Mouse (Mus musculus) E14TG2a.4 (cell line): ENCODE data around the gene Ppie.
A peak's percentile ranks its signal among the peaks of the same experiment; 100 is the strongest.

ENCODE experiments used
- CTCF ChIP-seq: conservative IDR thresholded peaks from 2 replicates; pipeline ENCODE4 v1.5.1; 2014; ENCODE audit warnings: low read length
- NANOG ChIP-seq: IDR thresholded peaks from 2 replicates; pipeline ENCODE4 v1.6.1; 2014; ENCODE audit warnings: borderline replicate concordance, low read length, mixed read lengths

DNA sequence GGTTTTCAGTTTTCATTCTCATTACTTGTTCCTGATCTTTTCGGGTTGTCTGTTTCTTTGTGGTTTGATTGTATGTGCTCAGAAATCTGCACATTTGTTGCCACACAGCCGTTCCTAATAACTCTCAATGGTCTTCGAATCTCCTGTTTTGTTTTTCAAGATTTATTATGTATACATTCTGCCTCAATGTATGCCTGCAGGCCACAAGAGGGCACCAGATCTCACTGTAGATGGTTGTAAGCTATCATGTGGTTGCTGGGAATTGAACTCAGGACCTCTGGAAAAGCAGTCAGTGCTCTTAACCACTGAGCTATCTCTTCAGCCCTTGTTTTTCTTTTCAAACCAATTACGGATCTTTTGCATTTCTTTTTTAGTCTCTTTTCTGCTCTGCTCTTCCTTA lies 53.4 kb downstream of the Ppie start:
- TF ChIP-seq NANOG = no peak
- peak; percentile 40 for TF ChIP-seq CTCF
